Mouse (Mus musculus): Measurements from ENCODE around the gene Fli1.

DNA sequence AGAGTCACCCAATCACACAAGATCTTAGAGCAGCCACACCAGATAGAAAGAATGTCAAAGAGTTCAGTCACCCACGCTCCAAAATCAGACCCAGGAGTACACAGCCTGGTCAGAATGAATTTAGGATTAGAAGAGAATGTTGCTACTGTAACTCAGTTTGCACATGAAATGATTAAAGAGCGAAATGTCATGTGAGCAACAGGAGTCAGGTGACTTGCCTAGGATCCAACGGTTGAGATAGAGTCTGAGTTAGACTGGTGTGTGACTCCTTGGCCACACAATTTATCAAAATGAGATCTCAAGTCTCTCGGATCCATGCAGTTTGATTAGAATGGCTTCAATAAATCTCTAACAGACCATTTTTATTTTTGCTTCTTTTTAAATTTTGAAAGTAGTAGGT, 11.1 kb downstream of the Fli1 start:
- TF ChIP-seq POLR2A (IDR thresholded peaks at IDR 0.05; ENCODE audit: insufficient read depth, low read depth, low read length) (no peak), CTCF (IDR thresholded peaks at IDR 0.05; ENCODE audit: insufficient read depth, low read depth, low read length) (no peak)

Data from olfactory bulb, adult 2 months (tissue).